Mouse (Mus musculus) adrenal gland, adult (tissue): Measurements from ENCODE around the gene Glis3.

ENCODE experiments used
- DNase-seq, 2 experiments: peaks; one replicate each; pipeline ENCODE4 v3.0.0; 2022 to 2023; ENCODE audit warnings: low spot score in 1 of 2; ENCODE audit not compliant: inconsistent age in 2 of 2

Gene Glis3

DNA sequence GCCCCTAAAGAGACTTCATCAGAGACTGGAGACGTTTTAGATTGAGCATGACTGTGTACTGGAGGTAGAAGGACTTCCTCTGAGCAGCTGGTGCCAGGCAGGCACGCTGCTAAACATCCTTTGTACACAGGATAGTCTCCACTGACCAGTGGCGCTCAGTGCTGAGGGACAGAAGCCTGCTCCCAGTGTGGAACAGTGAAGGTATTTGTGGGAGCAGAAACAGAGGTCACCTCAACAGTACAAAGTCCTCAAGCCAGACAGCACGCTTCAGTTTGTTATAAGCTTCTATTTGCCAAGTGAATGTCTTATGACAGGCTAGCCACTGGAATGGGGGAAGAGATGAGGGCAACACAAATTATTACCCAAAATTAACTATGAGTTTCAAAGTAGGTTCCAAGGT lies 289.0 kb downstream of the Glis3 start:
- DNase-seq = no peak

DNA sequence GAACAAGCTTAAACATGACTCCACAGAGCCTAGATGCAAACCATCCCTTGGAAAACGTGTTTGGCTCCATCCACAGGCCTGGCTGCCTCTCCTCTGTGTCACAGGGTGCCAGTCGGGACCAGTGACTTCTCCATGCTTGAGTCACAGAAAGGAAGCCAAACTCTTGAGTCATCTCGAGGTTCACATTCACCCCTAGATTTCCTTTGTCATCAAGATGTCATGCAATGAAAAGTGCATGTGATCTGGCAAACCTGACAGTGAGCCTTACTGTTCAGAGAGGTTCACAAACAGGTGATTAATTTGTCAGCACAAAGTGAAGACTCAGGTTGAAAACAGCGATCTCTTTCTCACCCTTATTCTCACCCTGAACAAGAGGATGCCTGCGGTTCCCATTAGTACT lies 290.7 kb downstream of the Glis3 start:
- peak; percentile 22 to 70 for DNase-seq

DNA sequence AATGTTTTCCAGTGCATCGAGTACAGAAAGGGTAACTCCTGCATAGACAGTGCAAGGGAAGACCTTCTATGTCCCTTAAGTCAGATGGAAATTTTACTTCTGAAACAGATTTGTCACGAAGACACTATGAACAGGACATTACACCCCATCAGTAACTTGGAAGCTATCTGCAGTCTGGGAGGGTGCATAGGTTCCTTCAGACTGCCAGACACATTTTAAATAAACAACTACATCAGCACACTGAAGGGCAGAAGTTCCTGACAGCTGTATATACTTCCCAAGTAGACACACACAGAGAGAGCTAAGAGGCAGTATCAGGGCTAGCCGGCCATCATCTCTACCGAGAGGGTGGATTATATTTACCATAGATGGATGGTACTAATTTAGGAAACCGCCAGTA lies 296.5 kb downstream of the Glis3 start:
- no peak for DNase-seq

DNA sequence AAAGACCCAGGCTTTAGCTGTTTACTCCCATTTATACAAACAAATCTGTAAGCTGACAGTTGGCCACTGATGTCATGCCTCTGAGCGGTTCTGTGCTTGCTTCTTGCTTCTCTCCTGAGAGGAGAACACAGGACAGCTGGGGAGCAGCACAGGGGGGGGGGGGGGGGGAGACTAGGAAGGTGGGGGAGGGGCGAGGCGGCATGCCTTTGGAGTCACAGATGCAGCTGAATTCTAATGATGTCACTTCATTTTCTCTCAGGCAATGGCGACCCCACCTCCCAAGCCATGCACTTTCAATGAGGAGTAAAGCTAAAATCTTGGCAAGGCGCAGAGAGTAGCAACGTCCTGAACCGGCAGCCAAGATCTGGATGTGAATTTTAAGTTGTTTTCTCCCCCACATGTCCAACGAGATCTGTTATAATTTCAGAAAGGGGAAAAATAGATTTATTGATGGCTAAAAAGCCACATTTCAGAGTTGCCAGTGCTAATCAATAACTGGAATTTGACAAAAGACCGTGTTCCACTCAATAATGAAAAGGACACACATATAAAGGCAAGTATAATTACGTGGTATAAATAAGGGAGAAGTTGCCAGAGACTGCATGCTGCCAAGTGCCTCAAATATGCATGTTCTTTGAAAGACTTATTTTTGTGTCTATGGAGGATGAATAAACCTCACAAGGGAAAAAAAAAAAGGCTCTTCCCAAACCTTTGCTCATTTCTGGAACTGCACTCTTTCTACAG lies 297.5 kb downstream of the Glis3 start:
- no peak for DNase-seq

DNA sequence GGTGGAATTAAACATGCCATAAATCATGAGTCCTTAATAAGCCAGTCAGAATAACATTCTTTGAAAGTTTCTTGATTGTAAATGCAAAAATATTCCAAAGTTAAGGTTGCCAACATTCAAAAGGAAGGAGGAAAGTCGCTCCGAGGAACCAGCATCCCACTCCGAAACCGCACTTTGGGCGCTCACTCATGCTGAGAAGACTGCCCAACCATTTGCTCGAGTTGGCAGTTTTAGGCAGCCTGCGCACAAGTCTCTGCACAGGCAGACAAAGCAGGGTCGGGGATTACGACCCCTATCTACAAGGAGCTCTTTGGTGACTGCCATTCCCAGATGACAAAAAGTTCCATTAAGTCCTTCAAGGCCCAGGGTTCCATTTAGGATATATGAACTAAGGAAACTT lies 298.4 kb downstream of the Glis3 start:
- DNase-seq = no peak

DNA sequence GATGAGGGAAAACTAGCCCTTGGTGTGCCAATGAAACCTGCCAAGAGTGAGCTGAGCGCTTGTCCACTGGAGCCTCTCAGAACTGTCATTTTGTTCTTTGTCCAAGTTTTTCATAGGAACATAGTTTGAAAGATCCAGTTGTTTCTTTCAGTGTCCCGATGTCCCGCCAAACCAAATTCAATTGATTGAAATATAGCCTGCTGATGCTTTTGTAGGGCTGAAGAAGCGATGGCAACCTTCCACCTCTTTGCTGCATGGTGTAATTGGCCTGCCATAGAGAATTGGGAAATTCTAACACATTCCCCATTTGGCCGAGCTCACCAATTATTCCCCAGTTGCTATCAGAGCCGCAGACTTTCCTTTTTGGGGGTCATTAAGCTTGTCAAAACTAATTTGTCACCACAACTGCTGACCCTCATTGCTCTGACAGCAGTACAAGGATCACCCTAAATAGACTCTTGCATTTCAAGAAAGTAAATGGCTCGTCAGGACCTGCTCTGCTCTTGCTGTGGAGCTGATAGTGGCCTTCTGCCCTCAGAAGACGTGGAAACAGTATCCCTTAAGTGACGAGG lies 299.1 kb downstream of the Glis3 start:
- peak in 1 of 2 experiments; percentile 46 for DNase-seq

DNA sequence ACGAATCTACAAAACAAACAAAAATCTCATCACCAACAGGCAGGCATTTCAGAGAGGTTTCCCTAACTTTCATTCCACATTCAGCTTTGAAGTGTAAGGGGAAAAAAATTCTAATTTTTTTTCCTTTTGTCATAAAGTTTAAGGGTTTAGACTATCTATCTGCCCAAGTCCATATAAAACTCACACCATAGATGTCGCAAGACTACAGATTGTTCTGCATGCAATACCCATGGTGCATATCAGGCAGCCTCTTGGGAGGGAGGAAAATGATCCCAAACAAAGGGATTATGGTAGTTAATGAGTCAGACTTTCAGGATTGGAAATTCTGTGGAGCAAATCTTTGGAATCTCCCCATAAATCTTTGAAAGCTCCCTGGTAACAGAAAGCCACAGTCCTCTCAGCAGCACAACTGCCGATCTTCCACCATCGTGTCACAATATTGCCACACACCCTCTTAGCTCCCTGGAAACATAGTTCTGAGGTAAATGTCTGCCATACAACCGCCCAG lies 302.0 kb downstream of the Glis3 start:
- peak in 1 of 2 experiments; percentile 24 for DNase-seq

DNA sequence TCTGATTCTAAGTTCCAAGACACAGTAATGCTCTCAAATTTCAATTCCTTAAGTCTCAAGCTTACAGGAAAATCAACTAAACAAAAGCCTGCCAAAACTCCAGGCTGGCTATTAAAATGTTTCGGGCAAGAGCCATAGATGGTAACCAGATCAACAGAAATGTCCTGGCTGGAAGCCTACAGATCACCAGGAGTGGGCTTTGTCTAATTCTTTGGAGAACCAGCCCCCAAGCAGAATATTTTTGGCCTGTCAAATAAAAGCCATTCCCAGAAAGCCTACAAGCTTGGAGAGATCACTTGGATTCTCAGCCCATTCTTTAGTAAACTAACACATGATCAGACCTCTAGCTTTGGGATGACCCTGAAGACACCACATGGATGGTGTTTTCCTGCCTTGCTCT lies 303.5 kb downstream of the Glis3 start:
- DNase-seq = no peak

DNA sequence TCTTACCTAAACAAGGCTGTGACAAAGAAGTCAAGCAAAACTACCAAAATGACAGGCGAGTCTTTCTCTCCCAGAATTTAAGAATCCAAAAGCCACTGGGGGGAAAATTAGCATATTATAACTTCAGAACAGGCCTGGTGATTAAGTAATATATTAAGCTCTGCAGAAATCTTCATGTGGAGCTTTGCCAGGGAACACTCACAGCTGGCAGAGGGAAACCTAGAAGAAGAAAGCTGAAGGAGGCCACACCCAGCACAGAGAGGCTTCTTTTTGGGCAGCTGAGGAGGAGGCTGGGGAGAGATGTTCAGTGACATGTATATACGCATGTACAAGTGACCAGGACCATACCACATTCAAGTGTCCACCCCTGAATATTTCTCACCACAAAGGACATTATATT lies 304.1 kb downstream of the Glis3 start:
- peak in 1 of 2 experiments; percentile 35 for DNase-seq

DNA sequence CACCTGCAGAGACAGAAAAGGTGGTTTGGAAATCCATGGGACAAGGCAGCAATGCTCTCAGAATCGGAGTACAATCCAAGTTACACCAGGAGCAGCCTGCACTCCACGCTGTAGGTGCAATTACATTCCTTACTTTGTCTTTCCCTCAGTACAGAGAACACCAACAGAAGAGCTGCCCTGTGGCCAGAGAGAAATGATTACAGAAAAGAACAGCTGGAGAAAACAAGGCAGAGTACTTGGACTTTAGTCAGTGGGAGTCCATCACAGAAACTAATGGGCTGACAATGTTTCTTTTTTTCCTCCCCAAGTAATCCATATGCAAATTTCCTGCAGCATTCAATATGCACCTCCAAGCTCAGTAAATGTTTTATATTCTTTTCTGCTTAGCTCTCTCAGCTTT lies 305.4 kb downstream of the Glis3 start:
- DNase-seq = no peak

DNA sequence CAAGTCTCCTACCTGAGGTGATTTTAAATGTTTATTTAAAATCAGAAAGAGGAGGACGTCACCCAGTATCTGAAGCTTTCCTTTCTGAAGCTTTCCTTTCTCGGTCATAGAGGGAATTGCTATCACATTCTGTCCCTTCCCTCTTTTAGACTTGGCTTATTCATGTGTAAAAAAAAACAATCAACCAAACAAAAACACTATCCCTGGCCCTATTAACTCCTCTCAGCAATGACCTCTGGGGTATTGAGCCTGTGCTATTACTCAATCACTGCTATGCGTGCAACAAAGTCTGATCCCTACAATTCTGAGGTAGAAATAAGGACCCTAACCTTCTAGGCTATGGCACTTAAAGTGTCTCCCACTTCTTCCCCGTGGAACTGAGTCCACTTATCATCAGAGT lies 311.7 kb downstream of the Glis3 start:
- DNase-seq = no peak

DNA sequence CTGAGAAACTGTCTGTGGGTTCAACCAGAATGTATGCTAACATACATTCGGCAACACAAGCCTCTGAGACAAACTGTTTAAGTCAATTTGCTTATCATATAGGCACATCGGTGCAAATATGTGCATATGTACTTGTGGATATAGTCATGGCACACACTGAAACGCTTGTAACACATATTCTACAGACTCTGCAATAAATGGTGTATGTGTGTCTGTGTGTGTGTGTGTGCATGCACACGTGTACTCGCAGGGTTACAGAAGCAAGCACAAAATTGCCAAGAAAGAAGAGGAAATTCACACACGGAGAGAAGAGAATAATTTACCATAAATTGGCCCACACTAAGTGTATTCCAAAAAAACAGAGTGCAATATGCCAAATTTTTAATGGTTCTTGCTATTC lies 312.6 kb downstream of the Glis3 start:
- DNase-seq = no peak

DNA sequence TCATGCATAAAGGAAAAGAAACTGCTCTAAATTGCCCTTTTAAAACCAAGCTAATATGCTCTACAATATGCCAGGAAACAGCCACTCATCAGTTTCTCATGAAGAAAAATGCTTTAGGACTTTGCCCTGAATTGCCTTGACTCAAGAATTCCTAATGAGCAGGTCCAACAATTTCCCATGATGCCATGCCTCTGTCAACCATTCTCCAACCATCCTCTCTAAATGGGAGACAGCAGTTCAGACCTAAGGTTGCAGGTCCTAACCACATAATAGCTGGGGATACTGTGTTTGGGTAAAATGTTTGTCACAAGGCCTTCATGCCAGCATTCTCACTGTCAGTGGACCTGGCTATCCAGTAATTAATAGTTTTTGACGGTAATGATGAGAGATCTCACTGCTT lies 313.1 kb downstream of the Glis3 start:
- no peak for DNase-seq

DNA sequence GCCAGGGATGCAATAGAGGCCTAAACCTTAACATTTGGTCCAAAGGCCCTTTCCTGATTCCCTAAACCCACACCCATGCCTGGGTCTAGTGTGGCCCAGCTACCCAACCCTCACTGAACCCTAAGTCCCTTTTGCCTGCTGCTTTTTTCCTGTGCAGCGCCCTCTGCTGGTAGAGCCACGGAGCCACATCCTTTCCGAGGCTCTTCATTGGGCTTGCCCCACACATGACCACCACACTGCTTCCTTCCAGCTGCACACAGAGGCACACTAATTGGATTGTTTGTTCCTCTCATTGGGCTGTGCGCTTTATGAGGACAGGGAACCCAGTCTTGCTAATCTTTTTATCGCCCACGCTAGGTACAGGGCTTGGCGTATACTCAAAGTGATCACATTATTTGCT lies 314.0 kb downstream of the Glis3 start:
- DNase-seq = peak; percentile 34 to 72

DNA sequence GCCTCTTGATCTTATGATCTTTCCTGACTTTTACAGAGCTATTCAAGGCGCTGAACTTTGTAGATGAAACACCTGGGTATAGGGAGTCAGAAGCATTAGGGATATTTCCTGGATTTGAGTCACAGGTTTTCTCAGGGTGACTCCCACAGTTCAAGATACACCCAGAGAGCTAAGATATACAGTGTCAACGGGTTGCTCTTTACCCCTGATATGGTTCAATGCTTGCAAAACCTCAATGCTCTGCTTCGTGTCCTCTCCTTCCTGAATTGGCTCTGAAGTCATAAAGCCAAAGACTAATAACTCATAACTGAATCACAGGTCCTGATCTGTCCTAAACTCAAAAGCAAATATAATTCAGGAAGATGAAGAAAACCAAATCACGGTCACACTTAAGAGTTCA lies 319.0 kb downstream of the Glis3 start:
- DNase-seq = no peak

DNA sequence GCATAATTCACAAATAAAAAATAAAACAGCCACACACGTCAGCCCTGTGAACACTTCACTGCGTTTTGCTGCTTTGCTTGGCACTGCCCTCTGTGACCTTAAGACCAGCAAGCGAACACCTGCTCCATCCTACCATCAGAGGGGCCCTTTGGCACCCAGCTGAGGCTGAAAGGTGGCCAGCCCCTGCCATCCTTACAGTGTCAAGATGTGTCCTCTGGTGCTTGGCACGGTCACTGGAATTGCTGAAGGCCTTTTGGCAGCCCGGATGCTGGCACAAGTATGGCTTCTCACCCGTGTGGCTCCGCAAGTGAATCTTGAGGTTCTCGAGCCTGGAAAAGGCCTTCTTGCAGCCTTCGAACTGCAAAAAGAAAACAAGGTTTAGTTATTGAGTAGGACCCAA lies 322.3 kb downstream of the Glis3 start:
- no peak for DNase-seq

DNA sequence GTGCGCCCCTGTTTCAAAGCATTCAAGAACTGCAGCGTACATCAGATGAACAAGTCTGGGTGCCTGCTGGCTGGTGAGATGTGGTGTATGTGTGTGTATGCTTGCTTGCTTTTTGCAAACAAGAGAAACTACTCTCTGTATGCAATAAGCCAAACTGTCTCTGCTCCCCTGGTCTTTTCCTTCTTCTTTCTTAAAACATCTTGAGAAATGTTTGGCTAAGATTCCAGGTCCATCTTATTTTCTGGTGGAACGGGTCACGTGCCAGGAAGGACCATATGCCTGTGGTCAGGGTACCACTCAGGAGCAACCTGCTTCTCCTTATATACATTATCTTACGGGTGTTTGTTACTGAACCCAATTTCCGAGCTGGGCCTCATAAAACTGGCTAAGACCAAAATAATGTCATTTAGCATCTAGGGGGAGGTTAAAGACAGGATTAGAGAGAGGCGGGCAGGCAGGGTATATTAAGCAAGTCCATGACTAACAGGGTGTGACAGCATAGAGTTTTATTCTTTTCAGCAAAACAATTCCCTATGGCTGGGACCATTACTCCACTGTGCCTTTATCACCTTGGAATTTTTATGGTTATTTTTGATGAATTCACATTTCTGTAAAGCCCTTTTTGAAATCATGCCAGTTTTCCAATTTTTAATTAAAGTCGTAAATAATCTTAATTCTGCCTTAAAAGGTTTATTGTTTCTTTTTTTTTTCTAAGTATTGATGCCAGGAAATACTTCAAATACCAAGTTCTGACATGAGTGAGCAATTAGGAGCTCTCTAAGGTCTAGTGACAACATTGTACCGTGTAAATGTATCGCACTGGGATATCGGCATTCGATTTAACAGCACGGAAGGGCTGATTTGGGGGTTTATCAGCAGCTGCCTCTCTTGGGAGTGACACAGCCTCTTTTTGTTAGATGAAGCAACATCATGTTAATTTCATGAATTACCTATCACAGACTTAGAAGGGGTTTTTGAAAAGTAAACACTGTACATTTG lies 328.5 kb downstream of the Glis3 start:
- no peak for DNase-seq

DNA sequence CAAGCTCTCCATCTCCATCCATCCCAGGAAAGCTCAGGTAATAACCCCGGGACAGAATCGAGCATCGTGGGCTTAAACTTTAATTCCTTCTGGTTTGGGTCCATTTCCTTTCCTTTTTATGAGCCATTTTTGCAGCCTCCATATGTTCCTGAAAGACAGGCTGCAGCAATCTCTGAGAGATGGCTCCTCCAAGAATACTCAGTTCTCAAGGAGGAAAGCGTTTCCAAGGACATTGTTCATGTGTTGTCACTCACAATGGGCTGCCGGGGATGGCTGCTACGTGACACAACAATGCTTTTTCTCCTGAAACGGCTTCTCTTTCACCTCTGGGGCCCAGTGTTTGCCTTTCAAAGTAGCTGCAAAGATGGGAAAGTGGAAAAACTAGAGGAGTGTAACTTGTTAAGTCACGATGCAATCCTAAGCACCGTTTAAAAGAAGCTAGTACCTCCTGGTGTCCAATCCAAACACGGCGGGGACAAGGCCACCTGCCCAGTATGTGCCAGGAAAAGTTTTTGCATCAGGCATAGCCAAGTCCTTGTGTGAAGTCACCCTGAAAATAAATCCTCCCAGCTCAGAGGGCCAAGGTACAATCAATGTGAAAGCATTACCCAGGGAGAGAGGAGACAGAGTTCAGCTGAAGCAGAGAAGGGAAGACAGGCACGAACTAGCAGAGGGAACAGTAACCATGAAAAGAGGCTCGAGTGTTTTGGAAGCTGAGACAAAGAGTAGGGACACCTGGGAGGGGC lies 332.6 kb downstream of the Glis3 start:
- DNase-seq = peak; percentile 32 to 85

DNA sequence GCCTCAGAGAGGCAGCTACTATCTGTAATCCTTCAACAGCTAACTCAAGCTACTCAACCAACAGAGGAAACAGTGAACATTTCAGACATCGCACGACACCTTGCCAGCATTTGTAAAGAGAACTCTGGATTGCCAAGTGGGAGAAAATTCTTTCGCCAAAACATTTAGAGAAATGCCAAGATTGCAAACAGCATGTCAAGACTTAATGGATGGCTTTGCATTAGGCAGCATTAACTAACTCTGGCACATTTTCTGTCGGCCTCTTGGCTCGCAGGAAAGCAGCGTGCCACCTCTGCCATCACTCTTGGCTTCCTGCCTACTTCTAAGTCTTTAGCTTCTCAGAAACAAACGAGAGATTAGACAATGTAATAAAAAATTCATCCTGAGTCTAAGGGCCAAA lies 336.2 kb downstream of the Glis3 start:
- DNase-seq = peak in 1 of 2 experiments; percentile 35

DNA sequence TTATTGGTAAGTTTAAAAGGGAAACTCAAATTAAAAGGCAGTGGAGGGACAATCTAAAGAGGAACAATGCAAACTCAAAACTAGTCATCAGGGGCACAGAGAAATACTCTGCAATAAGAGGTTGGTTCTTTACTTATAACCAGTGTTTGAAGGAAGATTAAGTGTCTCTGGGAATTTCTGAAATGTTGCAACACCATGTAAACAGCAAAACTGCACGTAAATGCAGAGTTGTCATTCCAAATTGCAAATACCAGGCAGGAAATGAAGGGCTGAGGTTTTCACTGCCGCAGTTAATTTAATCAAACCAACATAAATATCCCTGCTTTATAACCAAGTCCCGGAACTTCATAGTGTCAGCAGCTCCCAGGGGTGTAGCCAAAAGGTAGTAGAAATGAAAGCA lies 342.3 kb downstream of the Glis3 start:
- no peak for DNase-seq
